Mouse (Mus musculus): ENCODE measurements around the gene Nav2. TPM values are rescaled to one million over a fixed set of nuclear protein-coding genes. Genes with fewer than 3 reads are reported as not detected.

Nav2 gene
- polyA plus RNA-seq, 1 experiment from 2014 or later: 10.1 TPM

DNA sequence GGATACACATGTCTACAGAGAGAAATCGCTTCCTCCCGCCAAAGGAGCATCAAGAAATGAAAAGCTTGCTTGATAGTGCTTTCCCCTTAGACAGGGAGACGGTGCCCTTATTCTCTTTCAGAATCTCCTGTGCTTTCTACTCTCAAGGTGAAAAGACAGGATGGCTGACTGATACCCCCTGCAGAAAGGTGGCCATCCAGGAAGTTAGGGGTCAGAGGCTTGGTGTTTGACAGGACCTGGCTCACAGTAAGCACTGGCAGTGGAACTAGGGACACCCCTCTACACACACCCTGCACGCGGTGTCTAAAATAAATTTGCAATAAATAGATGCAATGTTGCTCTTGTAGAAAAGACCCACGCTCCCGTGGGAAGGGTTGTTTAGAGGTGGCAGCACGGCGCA is 723.4 kb downstream of the Nav2 start:
- no peak for ATAC-seq (replicated peaks; ENCODE audit: low FRiP score, low read depth)
- TF ChIP-seq CTCF (IDR thresholded peaks at IDR 0.05; ENCODE audit: low read depth): no peak
- Histone ChIP-seq H3K27me3 (ENCODE audit: insufficient read depth, low read length) (peaks cover 60% of the 10 kb centered on the region), H3K4me2 (ENCODE audit: low read length) (no peak overlapping the region), H3K27ac (no peak overlapping the region), H3K9ac (ENCODE audit: low read depth, low read length) (no peak overlapping the region), H3K9me3 (replicated peaks; ENCODE audit: low read length) (no peaks in the 10 kb centered on the region), H3K4me3 (replicated peaks; ENCODE audit: low read depth, low read length) (no peak overlapping the region), H3K4me1 (replicated peaks; ENCODE audit: insufficient read depth, low read length) (peaks cover 9% of the 10 kb centered on the region), H3K36me3 (ENCODE audit: insufficient read depth, low read length) (no peaks in the 10 kb centered on the region)
- WGBS: 12% methylated on average over 9 of the region's 9 CpGs
- DNase-seq (ENCODE audit: low spot score): no peak

- no peaks in the 10 kb centered on the region for H3K9me3 ChIP-seq (replicated peaks; ENCODE audit: low read length)
- WGBS: 3% methylated on average over 24 of the region's 24 CpGs
- no peak overlapping the region for H3K4me2 ChIP-seq (ENCODE audit: low read length)
- H3K27me3 ChIP-seq (ENCODE audit: insufficient read depth, low read length): peaks cover 65% of the 10 kb centered on the region
- H3K4me1 ChIP-seq (replicated peaks; ENCODE audit: insufficient read depth, low read length): peaks cover 9% of the 10 kb centered on the region
- H3K4me3 ChIP-seq (replicated peaks; ENCODE audit: low read depth, low read length): no peak overlapping the region
- H3K36me3 ChIP-seq (ENCODE audit: insufficient read depth, low read length): no peaks in the 10 kb centered on the region
- no peak overlapping the region for H3K27ac ChIP-seq
- DNase-seq (ENCODE audit: low spot score): no peak
- no peak for ATAC-seq (replicated peaks; ENCODE audit: low FRiP score, low read depth)
- no peak for TF ChIP-seq CTCF (IDR thresholded peaks at IDR 0.05; ENCODE audit: low read depth)
- H3K9ac ChIP-seq (ENCODE audit: low read depth, low read length): no peak overlapping the region
These were observed 723.9 kb downstream of the Nav2 start for GRCm38 (mm10) chr7:49632391-49632790.

DNA sequence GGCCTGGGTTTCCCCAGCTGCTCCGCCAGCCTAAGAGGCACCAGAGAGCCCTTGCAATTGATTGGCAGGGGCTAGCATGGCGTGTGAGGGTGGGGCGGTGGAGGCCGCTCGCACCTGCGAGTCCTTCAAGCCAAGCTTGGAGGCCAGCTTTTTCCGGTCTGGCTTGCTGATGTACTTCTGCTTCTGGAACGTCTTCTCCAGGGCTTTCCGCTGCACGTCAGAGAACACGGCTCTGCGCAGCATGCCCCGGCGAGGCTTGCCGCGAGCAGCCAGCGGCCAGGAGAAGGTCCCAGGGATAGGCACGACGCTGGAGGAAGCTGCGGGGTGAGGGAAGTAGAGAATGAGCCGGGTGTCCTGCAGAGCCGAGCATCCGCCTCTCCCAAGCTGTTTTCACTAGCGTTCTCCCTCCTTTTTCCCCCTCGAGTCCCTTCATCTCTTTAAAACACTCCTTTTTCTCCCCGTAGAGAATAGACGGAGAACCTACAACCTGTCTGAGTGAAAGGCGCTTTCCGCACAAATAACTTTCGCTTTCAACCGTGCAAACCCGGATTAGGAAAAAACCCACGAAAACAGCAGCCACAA is 725.0 kb downstream of the Nav2 start:
- Histone ChIP-seq H3K9ac (ENCODE audit: low read depth, low read length) (0 out of 2 replicates have a peak overlapping the region, but pooled peaks have one; percentile 13), H3K36me3 (ENCODE audit: insufficient read depth, low read length) (no peaks in the 10 kb centered on the region), H3K27me3 (ENCODE audit: insufficient read depth, low read length) (peaks cover 75% of the 10 kb centered on the region), H3K4me2 (ENCODE audit: low read length) (peak overlapping the region; percentile 59), H3K9me3 (replicated peaks; ENCODE audit: low read length) (no peaks in the 10 kb centered on the region), H3K4me1 (replicated peaks; ENCODE audit: insufficient read depth, low read length) (peaks cover 9% of the 10 kb centered on the region), H3K27ac (no peak overlapping the region), H3K4me3 (replicated peaks; ENCODE audit: low read depth, low read length) (peak overlapping the region; percentile 33)
- WGBS: under 1% methylated on average over 33 of the region's 33 CpGs
- no peak for TF ChIP-seq CTCF (IDR thresholded peaks at IDR 0.05; ENCODE audit: low read depth)
- peak; percentile 30 for DNase-seq (ENCODE audit: low spot score)
- no peak; the same call in 1 of the 2 replicates for ATAC-seq (replicated peaks; ENCODE audit: low FRiP score, low read depth)

GRCm38 (mm10) chr7:49634291-49635073 is 726.0 kb downstream of the Nav2 start:
- H3K4me1 ChIP-seq (replicated peaks; ENCODE audit: insufficient read depth, low read length): peaks cover 9% of the 10 kb centered on the region
- DNase-seq (ENCODE audit: low spot score) (peak; percentile 15), ATAC-seq (replicated peaks; ENCODE audit: low FRiP score, low read depth) (no peak)
- H3K36me3 ChIP-seq (ENCODE audit: insufficient read depth, low read length): no peaks in the 10 kb centered on the region
- peaks cover 85% of the 10 kb centered on the region for H3K27me3 ChIP-seq (ENCODE audit: insufficient read depth, low read length)
- WGBS: 1% methylated on average over 26 of the region's 26 CpGs
- H3K4me3 ChIP-seq (replicated peaks; ENCODE audit: low read depth, low read length): peak overlapping the region; percentile 33
- no peak overlapping the region for H3K9ac ChIP-seq (ENCODE audit: low read depth, low read length)
- H3K4me2 ChIP-seq (ENCODE audit: low read length): peak overlapping the region; percentile 59
- no peak for TF ChIP-seq CTCF (IDR thresholded peaks at IDR 0.05; ENCODE audit: low read depth)
- no peaks in the 10 kb centered on the region for H3K9me3 ChIP-seq (replicated peaks; ENCODE audit: low read length)
- H3K27ac ChIP-seq: no peak overlapping the region

DNA sequence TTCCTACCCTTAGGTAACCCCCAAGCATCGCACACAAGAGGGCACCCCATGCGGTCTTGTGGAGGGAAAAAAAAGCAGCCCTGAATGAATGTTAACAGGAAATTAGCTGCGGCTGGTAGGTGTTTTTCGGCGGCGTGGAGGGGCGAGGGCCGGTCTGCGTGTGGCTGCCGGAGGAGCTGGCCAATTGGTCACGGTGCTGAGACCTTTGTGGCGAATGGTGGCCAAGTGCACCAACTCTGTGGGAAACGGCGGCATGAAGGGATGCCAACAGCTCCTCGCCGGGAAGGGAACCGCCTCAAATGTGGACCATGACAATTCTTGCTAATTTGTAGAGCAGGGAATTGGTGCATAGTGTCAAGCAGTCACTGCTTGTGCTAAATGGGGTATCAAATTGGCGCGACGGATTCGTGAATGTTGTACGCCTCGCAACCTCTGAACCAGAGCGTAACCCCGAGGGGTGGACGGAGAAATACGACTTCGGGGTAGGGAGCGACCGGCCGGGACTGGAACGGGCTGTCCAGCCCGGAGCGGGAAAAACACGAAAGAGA is 726.6 kb downstream of the Nav2 start:
- 1% methylated on average over 35 of the region's 35 CpGs for WGBS
- no peak overlapping the region for H3K27ac ChIP-seq
- no peaks in the 10 kb centered on the region for H3K9me3 ChIP-seq (replicated peaks; ENCODE audit: low read length)
- DNase-seq (ENCODE audit: low spot score) (peak; percentile 3), ATAC-seq (replicated peaks; ENCODE audit: low FRiP score, low read depth) (no peak)
- no peak overlapping the region for H3K9ac ChIP-seq (ENCODE audit: low read depth, low read length)
- H3K4me1 ChIP-seq (replicated peaks; ENCODE audit: insufficient read depth, low read length): peaks cover 9% of the 10 kb centered on the region
- H3K4me2 ChIP-seq (ENCODE audit: low read length): no peak overlapping the region
- H3K36me3 ChIP-seq (ENCODE audit: insufficient read depth, low read length): no peaks in the 10 kb centered on the region
- TF ChIP-seq CTCF (IDR thresholded peaks at IDR 0.05; ENCODE audit: low read depth): no peak
- H3K4me3 ChIP-seq (replicated peaks; ENCODE audit: low read depth, low read length): no peak overlapping the region
- peaks cover 88% of the 10 kb centered on the region for H3K27me3 ChIP-seq (ENCODE audit: insufficient read depth, low read length)

GRCm38 (mm10) chr7:49635971-49636370 is 727.5 kb downstream of the Nav2 start:
- no peak overlapping the region for H3K9ac ChIP-seq (ENCODE audit: low read depth, low read length)
- H3K36me3 ChIP-seq (ENCODE audit: insufficient read depth, low read length): no peaks in the 10 kb centered on the region
- peaks cover 9% of the 10 kb centered on the region for H3K4me1 ChIP-seq (replicated peaks; ENCODE audit: insufficient read depth, low read length)
- H3K9me3 ChIP-seq (replicated peaks; ENCODE audit: low read length): no peaks in the 10 kb centered on the region
- H3K27me3 ChIP-seq (ENCODE audit: insufficient read depth, low read length): peaks cover 87% of the 10 kb centered on the region
- 3% methylated on average over 22 of the region's 22 CpGs for WGBS
- H3K4me2 ChIP-seq (ENCODE audit: low read length): no peak overlapping the region
- ATAC-seq (replicated peaks; ENCODE audit: low FRiP score, low read depth) (no peak), DNase-seq (ENCODE audit: low spot score) (no peak)
- no peak overlapping the region for H3K4me3 ChIP-seq (replicated peaks; ENCODE audit: low read depth, low read length)
- TF ChIP-seq CTCF (IDR thresholded peaks at IDR 0.05; ENCODE audit: low read depth): no peak
- no peak overlapping the region for H3K27ac ChIP-seq
